Mouse (Mus musculus) urinary bladder, adult 18-20 months (tissue): ENCODE data around the gene Eno3.

Source experiments
- DNase-seq, 2 experiments: peaks; one replicate each; pipeline ENCODE4 v3.0.0; 2022; ENCODE audit warnings: low spot score in 2 of 2, mixed read lengths in 2 of 2

The Eno3 gene

DNA sequence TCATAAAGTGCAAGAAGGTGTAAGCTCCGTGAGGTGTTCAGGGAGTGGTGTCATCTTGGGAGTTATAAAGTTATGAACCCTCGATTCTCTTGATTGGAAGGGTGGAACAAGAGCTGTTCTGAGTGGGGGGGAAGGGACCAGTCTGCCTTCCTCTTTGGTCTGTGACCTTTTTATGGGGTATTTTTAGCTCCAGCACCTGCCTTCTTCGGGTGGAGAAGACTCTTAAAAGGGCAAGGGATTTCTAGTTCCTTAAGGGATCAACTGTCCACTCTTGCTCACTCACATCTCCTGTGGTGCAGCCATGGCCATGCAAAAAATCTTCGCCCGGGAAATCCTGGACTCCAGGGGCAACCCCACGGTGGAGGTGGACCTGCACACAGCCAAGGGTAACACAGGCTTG lies 571 bp downstream of the Eno3 start:
- DNase-seq, result no peak

- DNase-seq, result no peak
Observed at GRCm38 (mm10) chr11:70657991-70658390, 989 bp downstream of the Eno3 start.

- DNase-seq, result no peak
Observed at GRCm38 (mm10) chr11:70658521-70658920, 1.5 kb downstream of the Eno3 start.

DNA sequence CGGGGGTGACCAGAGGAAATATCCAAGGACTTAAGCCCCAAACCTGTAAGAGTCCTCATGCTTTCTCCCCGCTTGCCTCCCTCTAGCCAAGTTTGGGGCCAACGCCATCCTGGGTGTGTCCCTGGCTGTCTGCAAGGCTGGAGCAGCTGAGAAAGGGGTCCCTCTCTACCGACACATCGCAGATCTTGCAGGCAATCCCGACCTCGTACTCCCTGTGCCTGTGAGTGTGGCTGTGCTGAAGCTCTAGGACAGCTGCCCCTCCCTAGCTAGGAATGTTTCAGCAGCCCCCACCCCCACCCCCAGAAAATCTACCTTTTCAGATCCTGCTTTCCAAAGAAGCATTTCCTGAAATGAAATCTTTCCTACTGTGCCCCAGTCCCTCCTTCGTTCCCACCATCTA lies 1.9 kb downstream of the Eno3 start:
- DNase-seq, result no peak

DNA sequence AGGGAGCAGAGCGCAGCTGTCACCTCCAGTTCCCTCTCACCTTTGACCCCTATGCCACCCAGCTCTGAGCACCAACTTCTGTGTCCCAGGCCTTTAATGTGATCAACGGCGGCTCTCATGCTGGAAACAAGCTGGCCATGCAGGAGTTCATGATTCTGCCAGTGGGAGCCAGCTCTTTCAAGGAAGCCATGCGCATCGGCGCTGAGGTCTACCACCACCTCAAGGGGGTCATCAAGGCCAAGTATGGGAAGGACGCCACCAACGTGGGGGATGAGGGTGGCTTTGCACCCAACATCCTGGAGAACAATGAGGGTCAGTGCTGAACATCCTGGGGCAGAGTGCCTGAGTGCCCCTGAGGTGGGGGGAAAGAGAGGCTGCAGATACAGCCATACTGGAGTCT lies 3.6 kb downstream of the Eno3 start:
- no peak for DNase-seq

DNA sequence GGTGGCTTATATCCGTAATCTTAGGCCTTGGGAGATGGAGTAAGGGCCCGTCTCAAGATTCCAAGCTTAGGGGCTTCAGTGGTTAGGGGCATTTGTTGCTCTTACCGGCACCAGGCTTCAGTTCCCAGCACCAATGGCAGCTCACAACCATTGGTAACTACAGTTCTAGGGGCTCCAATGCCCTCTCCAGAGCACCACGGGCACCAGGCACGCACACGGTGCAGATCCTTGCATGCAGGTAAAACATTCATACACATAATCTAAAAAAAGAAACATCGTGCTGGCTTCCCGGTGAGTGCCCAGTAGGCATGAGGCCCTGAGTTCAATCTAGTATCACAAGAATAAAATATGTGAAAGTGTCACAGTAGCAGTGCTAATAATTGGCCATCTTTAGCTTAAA lies 6.1 kb downstream of the Eno3 start:
- DNase-seq, result no peak

DNA sequence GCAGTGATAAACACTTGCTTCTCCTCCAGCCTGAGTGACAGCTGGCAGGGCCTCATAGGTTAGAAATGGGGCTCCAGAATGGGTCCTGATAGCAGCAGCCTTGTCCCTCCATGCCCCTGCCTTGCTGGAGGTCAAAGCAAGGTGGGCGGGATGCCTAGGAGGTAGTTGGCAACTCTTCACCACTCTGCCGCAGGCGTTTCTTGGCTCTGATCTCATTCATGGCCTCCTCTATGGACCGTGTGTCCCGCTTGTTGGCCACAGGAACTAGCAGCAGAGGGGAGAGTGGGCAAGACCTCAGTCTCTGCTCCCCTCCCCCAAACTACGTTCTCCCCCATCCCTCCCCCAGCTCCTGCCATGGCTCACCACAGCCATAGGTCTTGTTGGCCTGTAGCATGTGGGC lies 7.0 kb downstream of the Eno3 start:
- no peak for DNase-seq

- DNase-seq, result no peak
Observed at GRCm38 (mm10) chr11:70664741-70665140, 7.7 kb downstream of the Eno3 start.

- DNase-seq, result no peak
Observed at GRCm38 (mm10) chr11:70666687-70667086, 9.7 kb downstream of the Eno3 start.

DNA sequence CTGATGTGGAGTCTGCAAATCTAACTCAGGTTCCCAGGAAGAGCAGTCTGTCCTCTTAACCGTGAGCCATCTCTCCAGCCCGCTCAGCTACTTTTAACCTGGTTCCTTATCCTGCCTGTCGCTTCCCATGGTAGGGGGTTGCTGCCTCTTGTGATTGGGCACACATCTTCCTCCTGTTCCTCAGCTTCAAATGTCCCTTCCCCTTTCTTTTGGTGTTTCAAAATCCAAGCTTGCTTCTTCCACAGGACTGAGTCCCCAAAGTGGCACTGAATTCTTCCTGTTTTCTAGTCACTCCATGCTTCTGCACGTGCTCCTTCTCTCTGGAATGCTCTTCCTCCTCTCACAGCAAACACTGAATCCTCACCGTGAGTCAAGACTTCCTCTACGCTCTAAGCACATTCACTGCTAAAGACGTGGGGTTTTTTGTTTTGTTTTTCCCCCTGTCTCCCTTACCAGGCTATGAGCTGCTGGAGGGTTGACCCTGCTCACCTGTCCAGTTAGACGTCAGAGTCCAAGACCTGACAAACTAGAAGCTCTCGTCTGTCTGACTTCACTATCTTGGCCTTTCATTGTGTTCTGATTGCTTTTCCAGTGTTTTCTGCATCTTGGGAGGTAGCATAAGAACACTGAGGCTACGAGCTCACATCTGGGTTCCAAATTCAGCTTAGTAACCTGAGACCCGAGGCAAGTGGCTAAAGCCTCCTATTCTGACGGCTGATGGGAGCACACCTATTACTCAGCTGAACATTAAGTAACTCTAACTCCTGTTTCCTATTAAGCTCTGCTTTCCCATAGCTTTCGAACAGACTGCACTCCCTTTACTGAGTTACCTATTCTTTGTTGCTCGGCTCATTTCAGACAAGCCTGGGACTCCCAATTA lies 10.5 kb downstream of the Eno3 start:
- no peak for DNase-seq

- peak in 1 of 2 experiments; percentile 61 for DNase-seq
Observed at GRCm38 (mm10) chr11:70668335-70668770, 11.4 kb downstream of the Eno3 start.

DNA sequence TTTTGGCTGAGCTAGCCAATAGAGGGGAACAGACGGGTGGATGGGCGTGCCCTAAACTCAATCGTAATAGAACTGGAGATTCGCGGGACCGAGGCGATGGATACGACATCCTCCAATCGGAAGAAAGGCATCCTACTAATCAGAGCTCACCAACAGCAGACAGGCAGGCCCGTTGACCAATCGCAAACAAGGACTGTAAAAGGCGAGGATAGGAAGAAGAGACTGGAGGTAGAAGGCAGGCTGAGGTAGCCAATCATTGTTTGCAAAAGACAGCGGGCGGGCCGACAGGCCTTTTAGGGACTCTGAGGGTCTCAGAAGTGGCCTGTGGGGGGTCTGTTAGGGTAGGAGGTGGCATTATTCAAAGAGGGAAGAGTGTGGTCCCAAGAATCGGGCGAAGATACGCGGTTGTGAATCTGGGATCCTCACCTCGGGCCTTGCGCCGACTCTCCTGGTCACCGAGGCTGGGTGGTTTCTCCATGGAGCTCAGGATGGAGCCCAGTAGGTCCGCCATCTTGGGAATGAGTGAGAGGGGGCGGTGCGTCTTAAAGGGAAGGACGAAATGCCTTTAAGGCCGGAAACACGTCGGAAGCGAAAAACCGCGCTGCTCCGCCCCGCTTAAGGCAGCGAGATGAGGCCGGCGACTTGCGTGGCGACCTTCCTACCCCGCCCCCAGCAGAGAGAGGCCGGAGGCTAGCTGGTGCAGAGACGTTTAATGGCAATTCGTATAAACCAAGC lies 11.9 kb downstream of the Eno3 start, which contains the start of gene Spag7:
Spag7 (minus strand) TSS at position 646 of the 735 bp plus-strand sequence.
- DNase-seq, result peak; percentile 88 to 96

DNA sequence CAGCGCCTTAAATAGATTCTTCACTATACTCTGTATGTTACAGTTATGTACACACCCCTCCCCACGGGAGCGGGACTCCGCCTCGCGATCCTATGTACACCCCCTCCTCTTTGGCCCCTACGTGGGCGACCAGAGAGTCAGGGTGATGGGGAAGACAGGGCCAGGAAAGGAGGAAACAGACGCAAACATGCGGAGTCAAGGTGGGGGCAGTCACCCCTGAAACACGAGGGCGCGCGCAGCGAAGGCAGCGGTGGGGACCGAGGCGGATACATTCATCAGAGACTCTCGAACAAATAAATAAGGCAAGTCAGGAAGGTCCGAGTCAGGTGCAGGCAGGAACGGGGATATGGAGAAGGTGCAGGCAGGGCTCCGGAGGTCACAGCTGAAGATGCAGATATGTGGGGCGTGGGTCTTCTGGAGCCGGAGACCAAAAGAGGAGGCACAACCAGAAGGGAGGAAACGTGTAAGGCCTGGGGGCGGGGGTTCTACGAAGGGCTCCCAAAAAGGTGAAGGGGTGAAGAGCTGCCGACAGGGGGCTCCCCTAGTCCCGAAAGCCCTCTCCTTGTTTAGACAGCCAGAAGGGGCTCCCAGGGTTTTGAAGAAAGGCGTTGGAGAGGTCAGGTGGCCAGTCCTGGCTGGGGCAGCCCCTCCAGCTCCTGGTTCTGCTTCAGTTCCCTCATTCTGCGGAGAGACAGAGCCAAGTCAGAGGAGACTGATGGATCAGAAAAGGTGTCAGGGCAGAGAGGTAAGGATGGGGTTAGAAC lies 12.8 kb downstream of the Eno3 start:
- DNase-seq, result peak in 1 of 2 experiments; percentile 65

- no peak for DNase-seq
Observed at GRCm38 (mm10) chr11:70670483-70670882, 13.5 kb downstream of the Eno3 start.

DNA sequence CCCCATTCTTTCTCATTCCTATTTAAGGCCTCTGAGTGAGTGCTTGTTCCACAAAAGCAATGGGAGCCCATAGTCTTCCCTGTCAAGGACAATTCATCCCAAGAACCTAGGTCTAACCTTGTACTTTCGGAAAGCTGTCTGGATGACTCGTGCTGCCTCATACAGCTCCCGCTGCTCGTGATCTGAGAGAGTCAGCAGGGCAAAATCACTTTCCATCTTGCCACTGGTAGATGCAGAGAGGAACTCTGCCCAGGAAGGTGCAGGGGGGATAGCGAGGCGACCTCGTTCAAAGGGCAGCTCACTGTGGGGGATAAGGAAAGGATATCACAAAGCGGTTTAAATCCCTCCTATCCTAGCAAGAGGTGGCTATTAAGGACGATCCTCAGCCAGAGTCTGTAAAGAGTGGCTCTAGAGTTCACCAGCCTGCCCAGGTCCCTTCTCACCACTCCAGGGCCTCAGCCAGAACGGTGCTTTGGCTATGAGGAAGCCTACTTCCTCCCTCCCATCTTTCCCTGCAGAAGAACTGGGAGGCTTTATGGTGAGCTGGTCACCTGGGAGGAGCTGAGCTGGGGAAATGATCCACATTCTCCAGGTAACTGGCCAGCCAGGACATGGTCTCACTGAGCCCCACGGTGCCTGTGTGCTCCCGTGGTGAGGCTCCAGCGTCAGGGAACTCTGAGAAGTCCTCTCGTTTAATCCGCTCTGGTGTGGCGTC lies 14.5 kb downstream of the Eno3 start:
- no peak for DNase-seq

DNA sequence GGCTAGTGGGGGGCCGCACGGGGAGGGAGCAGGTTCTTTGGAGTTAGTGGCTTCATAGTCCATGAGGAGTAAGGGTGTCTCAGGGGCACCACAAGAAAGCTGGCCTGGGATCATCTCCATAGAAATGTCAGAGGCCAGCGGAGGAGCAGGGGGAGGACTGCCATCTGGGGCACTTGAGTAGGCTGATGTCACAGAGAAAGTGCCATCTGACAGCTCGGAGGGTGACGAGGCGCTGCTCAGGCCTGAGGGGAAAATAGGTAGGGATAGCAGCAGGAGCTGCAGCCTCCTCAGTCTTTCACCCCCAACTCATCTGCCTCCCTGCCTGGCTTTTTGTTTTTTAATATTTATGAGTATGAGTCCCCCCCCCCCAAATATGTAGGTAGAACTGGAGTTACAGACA lies 17.0 kb downstream of the Eno3 start:
- no peak for DNase-seq

GRCm38 (mm10) chr11:70674501-70674900 lies 17.5 kb downstream of the Eno3 start:
- no peak for DNase-seq

DNA sequence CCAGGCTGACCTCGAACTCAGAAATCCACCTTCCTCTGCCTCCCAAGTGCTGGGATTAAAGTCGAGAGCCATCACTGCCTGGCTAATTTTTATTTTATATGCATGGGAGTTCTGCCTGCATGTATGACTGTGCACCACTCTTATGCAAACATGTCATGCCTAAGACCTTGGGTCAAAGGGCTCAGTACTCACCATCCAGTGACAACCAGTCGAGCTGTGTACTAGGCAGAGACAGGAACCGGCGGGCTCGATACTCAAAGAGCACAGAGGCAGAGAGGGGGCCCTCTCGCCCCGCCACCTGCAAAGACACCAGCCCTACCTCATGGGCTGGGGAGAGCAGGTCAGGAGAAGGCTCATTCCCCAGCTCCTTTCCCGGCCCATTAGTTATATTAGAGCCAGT lies 21.1 kb downstream of the Eno3 start:
- no peak for DNase-seq

DNA sequence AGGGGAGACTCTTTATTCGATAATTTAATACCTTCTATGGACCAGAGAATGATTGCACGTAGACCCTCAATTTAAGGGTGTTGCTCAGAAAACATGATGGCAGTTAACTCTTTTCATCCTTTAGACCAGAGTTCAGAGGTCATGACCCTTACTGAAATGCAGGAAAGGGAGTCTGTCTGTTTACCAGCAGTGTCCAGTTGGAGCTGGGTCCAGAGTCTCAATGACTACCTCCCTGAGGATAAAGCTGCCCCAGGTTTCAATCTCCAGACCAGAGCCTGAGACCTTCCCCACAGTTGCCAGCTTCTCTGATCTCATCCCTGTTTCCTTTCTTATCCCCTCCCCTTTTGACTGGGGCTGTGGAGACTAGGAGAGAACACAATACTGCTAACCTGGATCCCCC lies 21.6 kb downstream of the Eno3 start:
- no peak for DNase-seq

DNA sequence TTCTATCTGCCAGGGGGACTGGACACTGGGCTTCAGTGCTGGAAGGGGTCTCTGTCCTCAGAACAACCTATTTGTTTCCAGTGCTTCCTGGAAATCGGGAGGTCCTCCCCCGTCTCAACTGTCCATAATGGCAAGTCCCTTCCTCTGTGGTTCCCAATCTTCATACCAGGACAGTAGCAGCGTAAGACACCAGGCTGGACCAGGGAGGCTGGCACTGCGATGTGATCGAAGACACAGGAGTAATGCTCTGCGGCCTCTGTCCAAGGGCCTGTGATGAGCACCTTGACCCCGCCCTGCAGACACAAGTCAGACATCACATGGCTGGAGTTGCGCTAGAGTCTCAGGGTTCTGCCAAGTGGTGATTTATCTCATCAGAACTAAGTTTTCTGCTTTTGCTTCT lies 22.4 kb downstream of the Eno3 start:
- DNase-seq, result no peak

DNA sequence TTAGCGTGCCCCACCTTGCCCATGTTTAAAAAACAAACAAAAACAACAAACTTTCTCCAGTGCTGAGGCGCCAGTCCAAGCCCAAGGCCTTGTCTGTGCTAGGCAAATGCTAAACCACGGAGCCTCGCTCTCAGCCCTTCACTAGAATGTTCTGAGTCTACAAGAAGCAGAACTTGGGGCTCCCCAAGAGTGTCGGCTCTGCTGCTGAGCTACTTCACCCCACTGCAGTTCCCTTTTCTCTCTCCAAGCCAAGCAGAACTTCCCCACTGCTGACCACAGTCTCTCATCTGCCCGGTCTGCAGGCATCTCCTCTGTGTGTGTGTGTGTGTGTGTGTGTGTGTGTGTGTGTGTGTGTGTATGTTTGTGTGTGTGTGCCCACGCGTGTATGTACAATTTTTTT lies 22.9 kb downstream of the Eno3 start:
- no peak for DNase-seq

DNA sequence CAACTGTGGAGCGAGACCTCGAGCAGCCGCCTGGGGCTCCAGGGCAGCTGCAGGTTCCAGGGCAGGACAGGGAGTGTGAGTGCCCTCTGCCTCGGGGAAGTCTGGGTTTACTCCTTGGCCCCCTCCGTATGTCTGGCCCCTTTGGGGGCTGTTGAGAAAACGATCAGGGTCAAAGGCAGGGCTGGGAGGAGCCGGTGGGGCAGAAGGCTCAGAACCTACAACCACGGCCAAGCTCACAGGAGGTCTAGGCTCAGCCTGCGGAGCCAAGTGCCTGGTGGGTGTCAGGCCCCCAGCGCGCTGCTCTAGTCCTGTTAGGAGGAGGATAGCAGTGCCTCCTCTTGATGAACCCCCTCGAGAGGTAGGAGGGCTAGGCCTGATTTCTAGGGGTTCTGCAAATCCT lies 24.2 kb downstream of the Eno3 start:
- no peak for DNase-seq
